In genomic region chr8:57488312-57488765, GRCm38 (mm10) we compare ENCODE assay signal across 8 mouse cellular contexts. TPM values are rescaled to one million over a fixed set of nuclear protein-coding genes. Genes with fewer than 3 reads are reported as not detected.
DNase-seq lines count a peak whose midpoint lies in the region; ATAC-seq and TF ChIP-seq lines count a peak whose summit lies in the region.

No protein-coding gene starts in this region.

- peaks cover 7% of the 10 kb centered on the region for H3K79me3 ChIP-seq in C2C12 (ENCODE audit: low read depth)

- DNase-seq in adrenal gland, postnatal 14 days = peak; percentile 75
- peak; percentile 94 for DNase-seq in heart, embryonic 10.5 days (ENCODE audit: low spot score)
- peak; percentile 75 for DNase-seq in liver, embryonic 13.5 days
- DNase-seq in natural killer cell, adult 2 months (ENCODE audit: low spot score in 2 of 2) = peak; percentile 55 to 70
- peak; percentile 89 for DNase-seq in stomach, postnatal 0 days (ENCODE audit: low spot score)

- H3K9me3 ChIP-seq in embryonic facial prominence, embryonic 13.5 days = no peaks in the 10 kb centered on the region
- no peaks in the 10 kb centered on the region for H3K9me3 ChIP-seq in heart, embryonic 10.5 days
- H3K9me3 ChIP-seq in kidney, embryonic 14.5 days (ENCODE audit: control insufficient read depth, low read length) = no peaks in the 10 kb centered on the region
- no peaks in the 10 kb centered on the region for H3K9me3 ChIP-seq in liver, embryonic 13.5 days (replicated peaks)
- H3K9me3 ChIP-seq in stomach, postnatal 0 days (ENCODE audit: control insufficient read depth, low read length) = no peaks in the 10 kb centered on the region

- peaks cover 21% of the 10 kb centered on the region for H3K36me3 ChIP-seq in C2C12 (ENCODE audit: control insufficient read depth, insufficient read depth)
- peaks cover 3% of the 10 kb centered on the region; the same call in 1 of the 2 replicates for H3K36me3 ChIP-seq in embryonic facial prominence, embryonic 13.5 days
- peaks cover 13% of the 10 kb centered on the region; the same call in 1 of the 2 replicates for H3K36me3 ChIP-seq in heart, embryonic 10.5 days
- peaks cover 2% of the 10 kb centered on the region; the same call in 1 of the 2 replicates for H3K36me3 ChIP-seq in kidney, embryonic 14.5 days (ENCODE audit: control insufficient read depth, insufficient read depth, low read length)
- no peaks in the 10 kb centered on the region for H3K36me3 ChIP-seq in liver, embryonic 13.5 days
- H3K36me3 ChIP-seq in stomach, postnatal 0 days (ENCODE audit: control insufficient read depth, insufficient read depth, low read length) = no peaks in the 10 kb centered on the region

- H3K9ac ChIP-seq in embryonic facial prominence, embryonic 13.5 days = peak overlapping the region; percentile 73
- peak overlapping the region; percentile 56 for H3K9ac ChIP-seq in kidney, embryonic 14.5 days (ENCODE audit: low read depth, low read length)
- H3K9ac ChIP-seq in liver, embryonic 13.5 days = peak overlapping the region; percentile 80
- peak overlapping the region; percentile 56 for H3K9ac ChIP-seq in stomach, postnatal 0 days (ENCODE audit: low read length)

- H3ac ChIP-seq in C2C12 (ENCODE audit: control insufficient read depth, insufficient read length, low read depth) = peak overlapping the region; percentile 42

- peaks cover 7% of the 10 kb centered on the region for H3K4me1 ChIP-seq in embryonic facial prominence, embryonic 13.5 days
- H3K4me1 ChIP-seq in heart, embryonic 10.5 days = peaks cover 16% of the 10 kb centered on the region; the same call in 1 of the 2 replicates
- H3K4me1 ChIP-seq in kidney, embryonic 14.5 days (ENCODE audit: control insufficient read depth, insufficient read depth, low read length) = peaks cover 7% of the 10 kb centered on the region; the same call in 1 of the 2 replicates
- peaks cover 40% of the 10 kb centered on the region for H3K4me1 ChIP-seq in liver, embryonic 13.5 days (replicated peaks)
- H3K4me1 ChIP-seq in stomach, postnatal 0 days (replicated peaks; ENCODE audit: control insufficient read depth, insufficient read depth) = no peaks in the 10 kb centered on the region

- ATAC-seq in embryonic facial prominence, embryonic 13.5 days (ENCODE audit: insufficient number of reproducible peaks, insufficient read depth, low FRiP score, low TSS enrichment, low read depth) = no peak
- peak; percentile 37 for ATAC-seq in kidney, embryonic 14.5 days (ENCODE audit: low FRiP score, low TSS enrichment)
- ATAC-seq in liver, embryonic 13.5 days (ENCODE audit: low read depth) = peak; percentile 38; the same call in 1 of the 2 replicates
- ATAC-seq in stomach, postnatal 0 days (ENCODE audit: low FRiP score, low TSS enrichment) = peak; percentile 67

- H3K27ac ChIP-seq in embryonic facial prominence, embryonic 13.5 days = peak overlapping the region; percentile 98
- H3K27ac ChIP-seq in heart, embryonic 10.5 days = peak overlapping the region; percentile 96
- peak overlapping the region; percentile 76 for H3K27ac ChIP-seq in kidney, embryonic 14.5 days (ENCODE audit: low read depth, low read length)
- H3K27ac ChIP-seq in liver, embryonic 13.5 days = peak overlapping the region; percentile 93
- H3K27ac ChIP-seq in stomach, postnatal 0 days (replicated peaks) = peak overlapping the region; percentile 78

- TF ChIP-seq CTCF in C2C12 (IDR thresholded peaks at IDR 0.05; ENCODE audit: control insufficient read depth, insufficient read depth, insufficient read length) = no peak
- TF ChIP-seq CTCF in stomach, postnatal 0 days (IDR thresholded peaks at IDR 0.05; ENCODE audit: low read depth) = no peak

- H3K4me2 ChIP-seq in embryonic facial prominence, embryonic 13.5 days = peak overlapping the region; percentile 76
- peak overlapping the region; percentile 69 for H3K4me2 ChIP-seq in kidney, embryonic 14.5 days (replicated peaks; ENCODE audit: low read depth, low read length)
- peak overlapping the region; percentile 92 for H3K4me2 ChIP-seq in liver, embryonic 13.5 days
- H3K4me2 ChIP-seq in stomach, postnatal 0 days (replicated peaks; ENCODE audit: low read depth) = peak overlapping the region; percentile 64

- under 1% methylated on average over 25 of the region's 25 CpGs for WGBS in embryonic facial prominence, embryonic 13.5 days
- WGBS in heart, embryonic 10.5 days = under 1% methylated on average over 25 of the region's 25 CpGs
- 2% methylated on average over 25 of the region's 25 CpGs for WGBS in kidney, embryonic 14.5 days
- 0% methylated on average over 25 of the region's 25 CpGs for WGBS in liver, embryonic 13.5 days (ENCODE audit: insufficient replicate concordance)
- under 1% methylated on average over 25 of the region's 25 CpGs for WGBS in stomach, postnatal 0 days

- no peaks in the 10 kb centered on the region for H3K27me3 ChIP-seq in C2C12 (ENCODE audit: control insufficient read depth, insufficient read depth, insufficient read length)
- H3K27me3 ChIP-seq in embryonic facial prominence, embryonic 13.5 days = no peaks in the 10 kb centered on the region
- no peaks in the 10 kb centered on the region for H3K27me3 ChIP-seq in heart, embryonic 10.5 days (ENCODE audit: insufficient read depth, poor library complexity, severe bottlenecking)
- H3K27me3 ChIP-seq in kidney, embryonic 14.5 days (ENCODE audit: control insufficient read depth, insufficient read depth, low read length) = no peaks in the 10 kb centered on the region
- H3K27me3 ChIP-seq in liver, embryonic 13.5 days = no peaks in the 10 kb centered on the region
- no peaks in the 10 kb centered on the region for H3K27me3 ChIP-seq in stomach, postnatal 0 days (ENCODE audit: control insufficient read depth, insufficient read depth, low read length)

- peaks cover 19% of the 10 kb centered on the region for H3K79me2 ChIP-seq in C2C12 (ENCODE audit: control insufficient read depth, insufficient read depth)

- H3K4me3 ChIP-seq in C2C12 (ENCODE audit: insufficient read depth, poor library complexity, severe bottlenecking) = peak overlapping the region; percentile 79
- peak overlapping the region; percentile 88 for H3K4me3 ChIP-seq in embryonic facial prominence, embryonic 13.5 days
- H3K4me3 ChIP-seq in heart, embryonic 10.5 days = peak overlapping the region; percentile 92
- peak overlapping the region; percentile 86 for H3K4me3 ChIP-seq in kidney, embryonic 14.5 days (ENCODE audit: low read length)
- peak overlapping the region; percentile 95 for H3K4me3 ChIP-seq in liver, embryonic 13.5 days (replicated peaks)
- peak overlapping the region; percentile 97 for H3K4me3 ChIP-seq in stomach, postnatal 0 days (ENCODE audit: low read depth, low read length)

- TF ChIP-seq EP300 in stomach, postnatal 0 days (optimal IDR thresholded peaks at IDR 0.05) = no peak

TF ChIP-seq in C2C12, 6 proteins besides CTCF, POLR2A, EP300 and RAD21:
- TF ChIP-seq MAX (IDR thresholded peaks at IDR 0.05) (peak; percentile 60), MYOD1 (IDR thresholded peaks at IDR 0.05; ENCODE audit: control insufficient read depth, insufficient read length, low read depth) (no peak)

RNA-seq across cellular contexts. Expression of gene Sap30, which starts 0.7 kb away (rescaled TPM):
- polyA plus RNA-seq in C2C12 (2012; fragmentation: generic; extraction: Trizol) = 20.5 TPM
- total RNA-seq in adrenal gland, postnatal 14 days (2021) = 11.6 and 12.0 TPM in 2 replicates
- polyA plus RNA-seq in embryonic facial prominence, embryonic 13.5 days (2015; fragmentation: Nextera tagmentation; extraction: Ambion mirVana) = 40.4 and 45.6 TPM in 2 replicates
- polyA plus RNA-seq in heart, embryonic 10.5 days (2016; fragmentation: Nextera tagmentation; extraction: Ambion mirVana) = 45.3 and 66.4 TPM in 2 replicates
- polyA plus RNA-seq in kidney, embryonic 14.5 days (2014; fragmentation: Nextera tagmentation; extraction: Ambion mirVana) = 46.8 and 60.8 TPM in 2 replicates
- polyA plus RNA-seq in liver, embryonic 13.5 days (2015; fragmentation: Nextera tagmentation; extraction: Ambion mirVana) = 14.5 and 14.7 TPM in 2 replicates
- polyA plus RNA-seq in stomach, postnatal 0 days (2015; fragmentation: Nextera tagmentation; extraction: Ambion mirVana) = 23.8 and 28.6 TPM in 2 replicates

RNA-seq across cellular contexts. Expression of gene Hmgb2, which starts 23.4 kb away (rescaled TPM):
- 87.2 TPM for polyA plus RNA-seq in C2C12 (2012; fragmentation: generic; extraction: Trizol)
- total RNA-seq in adrenal gland, postnatal 14 days (2021) = 56.5 and 57.5 TPM in 2 replicates
- 362 and 415 TPM in 2 replicates for polyA plus RNA-seq in embryonic facial prominence, embryonic 13.5 days (2015; fragmentation: Nextera tagmentation; extraction: Ambion mirVana)
- 284 and 384 TPM in 2 replicates for polyA plus RNA-seq in heart, embryonic 10.5 days (2016; fragmentation: Nextera tagmentation; extraction: Ambion mirVana)
- 497 and 807 TPM in 2 replicates for polyA plus RNA-seq in kidney, embryonic 14.5 days (2014; fragmentation: Nextera tagmentation; extraction: Ambion mirVana)
- 404 and 474 TPM in 2 replicates for polyA plus RNA-seq in liver, embryonic 13.5 days (2015; fragmentation: Nextera tagmentation; extraction: Ambion mirVana)
- polyA plus RNA-seq in stomach, postnatal 0 days (2015; fragmentation: Nextera tagmentation; extraction: Ambion mirVana) = 158 and 220 TPM in 2 replicates

RNA-seq across cellular contexts. Expression of gene Scrg1, which starts 32.6 kb away (rescaled TPM):
- polyA plus RNA-seq in C2C12 (2012; fragmentation: generic; extraction: Trizol) = not detected
- total RNA-seq in adrenal gland, postnatal 14 days (2021) = 0.52 and 0.94 TPM in 2 replicates
- 5.5 and 6.1 TPM in 2 replicates for polyA plus RNA-seq in embryonic facial prominence, embryonic 13.5 days (2015; fragmentation: Nextera tagmentation; extraction: Ambion mirVana)
- 0.20 and 0.21 TPM in 2 replicates for polyA plus RNA-seq in heart, embryonic 10.5 days (2016; fragmentation: Nextera tagmentation; extraction: Ambion mirVana)
- not detected in 2 replicates for polyA plus RNA-seq in kidney, embryonic 14.5 days (2014; fragmentation: Nextera tagmentation; extraction: Ambion mirVana)
- polyA plus RNA-seq in liver, embryonic 13.5 days (2015; fragmentation: Nextera tagmentation; extraction: Ambion mirVana) = 0.15 TPM in 1 of 2 replicates, not detected in the other
- polyA plus RNA-seq in stomach, postnatal 0 days (2015; fragmentation: Nextera tagmentation; extraction: Ambion mirVana) = 0.65 and 0.98 TPM in 2 replicates
